Mouse (Mus musculus) brown adipose tissue, adult 24 weeks (tissue): ENCODE measurements at regions not wholly inside any gene's neighbourhood (a gene's known extent, or its start where the extent isn't known, plus 50 kb on each side); places are given as distances from the start of the nearest gene placed in this dataset.

Source experiments
- H3K27ac ChIP-seq: fragments of 200-500 bp; replicated peaks from 2 replicates; pipeline ENCODE4 v1.5.1; 2012; ENCODE audit warnings: low read depth, mild to moderate bottlenecking, low read length
- H3K4me1 ChIP-seq: fragments of 200-500 bp; 2 replicates; pipeline ENCODE4 v1.6.1; 2012; ENCODE audit warnings: low read length, mixed read lengths; ENCODE audit not compliant: control insufficient read depth, insufficient read depth, insufficient read length
- H3K4me3 ChIP-seq: fragments of 200-500 bp; 2 replicates; pipeline ENCODE4 v1.5.1; 2012; ENCODE audit warnings: low read depth, mild to moderate bottlenecking, low read length, moderate library complexity; ENCODE audit not compliant: insufficient read depth

GRCm38 (mm10) chr2:115338178-115338577 lies 243.3 kb upstream of the BC052040 start:
- no peaks in the 10 kb centered on the region; the same call in 1 of the 2 replicates for H3K4me1 ChIP-seq
- H3K4me3 ChIP-seq: no peak overlapping the region
- no peak overlapping the region for H3K27ac ChIP-seq

DNA sequence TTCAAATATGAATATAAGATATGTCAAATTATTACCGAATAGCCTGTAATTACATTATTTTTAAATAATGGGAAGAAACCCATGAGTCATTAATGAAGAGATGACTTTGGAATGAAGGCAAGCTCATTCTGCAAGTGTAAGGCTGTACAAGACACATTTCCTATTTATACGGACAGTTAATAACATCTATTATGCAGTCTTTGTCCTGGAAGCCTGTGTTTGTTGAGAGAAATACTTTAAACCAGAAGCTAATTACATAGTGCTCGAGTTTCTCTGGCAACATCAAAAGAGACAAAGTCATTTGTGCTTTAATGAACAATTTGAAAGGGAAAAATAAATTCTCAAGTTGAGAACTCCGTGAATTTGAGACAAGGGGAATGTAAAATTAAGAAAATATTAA lies 242.5 kb upstream of the BC052040 start:
- no peaks in the 10 kb centered on the region; the same call in 1 of the 2 replicates for H3K4me1 ChIP-seq
- H3K27ac ChIP-seq: no peak overlapping the region
- no peak overlapping the region for H3K4me3 ChIP-seq

GRCm38 (mm10) chr2:115342360-115342759 lies 239.2 kb upstream of the BC052040 start:
- Histone ChIP-seq H3K4me3 (no peak overlapping the region), H3K4me1 (no peaks in the 10 kb centered on the region; the same call in 1 of the 2 replicates), H3K27ac (no peak overlapping the region)

GRCm38 (mm10) chr2:115346551-115346950 lies 235.0 kb upstream of the BC052040 start:
- no peaks in the 10 kb centered on the region for H3K4me1 ChIP-seq
- H3K4me3 ChIP-seq: no peak overlapping the region
- H3K27ac ChIP-seq: no peak overlapping the region

DNA sequence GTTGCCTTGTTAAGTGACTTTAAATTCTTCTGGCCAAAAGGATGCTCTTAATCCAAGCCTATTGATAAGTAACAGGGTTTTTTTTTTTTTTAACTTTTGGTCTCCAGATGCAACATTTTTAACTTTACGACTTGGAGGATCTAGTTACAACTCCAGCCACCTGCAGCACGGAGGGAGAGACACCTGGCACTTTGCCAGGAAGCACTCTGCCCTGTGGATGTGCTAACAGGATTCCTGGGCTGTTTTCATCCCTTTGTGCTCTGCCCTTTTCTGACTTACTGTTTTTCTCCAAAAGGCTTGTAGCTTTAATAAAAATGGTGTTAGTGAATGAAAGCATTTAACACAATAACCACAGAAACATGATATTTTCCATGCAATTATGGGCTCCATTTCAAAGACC lies 233.3 kb upstream of the BC052040 start:
- H3K4me1 ChIP-seq: no peaks in the 10 kb centered on the region
- no peak overlapping the region for H3K4me3 ChIP-seq
- H3K27ac ChIP-seq: no peak overlapping the region

GRCm38 (mm10) chr2:115371072-115371471 lies 210.4 kb upstream of the BC052040 start:
- H3K4me3 ChIP-seq: no peak overlapping the region
- no peak overlapping the region for H3K27ac ChIP-seq
- H3K4me1 ChIP-seq: no peaks in the 10 kb centered on the region

- H3K27ac ChIP-seq: no peak overlapping the region
- no peak overlapping the region for H3K4me3 ChIP-seq
- no peaks in the 10 kb centered on the region for H3K4me1 ChIP-seq
These were observed 206.2 kb upstream of the BC052040 start for GRCm38 (mm10) chr2:115375336-115375735.

- Histone ChIP-seq H3K4me3 (no peak overlapping the region), H3K27ac (no peak overlapping the region), H3K4me1 (peaks cover 4% of the 10 kb centered on the region; the same call in 1 of the 2 replicates)
These were observed 196.9 kb upstream of the BC052040 start for GRCm38 (mm10) chr2:115384414-115385180.

DNA sequence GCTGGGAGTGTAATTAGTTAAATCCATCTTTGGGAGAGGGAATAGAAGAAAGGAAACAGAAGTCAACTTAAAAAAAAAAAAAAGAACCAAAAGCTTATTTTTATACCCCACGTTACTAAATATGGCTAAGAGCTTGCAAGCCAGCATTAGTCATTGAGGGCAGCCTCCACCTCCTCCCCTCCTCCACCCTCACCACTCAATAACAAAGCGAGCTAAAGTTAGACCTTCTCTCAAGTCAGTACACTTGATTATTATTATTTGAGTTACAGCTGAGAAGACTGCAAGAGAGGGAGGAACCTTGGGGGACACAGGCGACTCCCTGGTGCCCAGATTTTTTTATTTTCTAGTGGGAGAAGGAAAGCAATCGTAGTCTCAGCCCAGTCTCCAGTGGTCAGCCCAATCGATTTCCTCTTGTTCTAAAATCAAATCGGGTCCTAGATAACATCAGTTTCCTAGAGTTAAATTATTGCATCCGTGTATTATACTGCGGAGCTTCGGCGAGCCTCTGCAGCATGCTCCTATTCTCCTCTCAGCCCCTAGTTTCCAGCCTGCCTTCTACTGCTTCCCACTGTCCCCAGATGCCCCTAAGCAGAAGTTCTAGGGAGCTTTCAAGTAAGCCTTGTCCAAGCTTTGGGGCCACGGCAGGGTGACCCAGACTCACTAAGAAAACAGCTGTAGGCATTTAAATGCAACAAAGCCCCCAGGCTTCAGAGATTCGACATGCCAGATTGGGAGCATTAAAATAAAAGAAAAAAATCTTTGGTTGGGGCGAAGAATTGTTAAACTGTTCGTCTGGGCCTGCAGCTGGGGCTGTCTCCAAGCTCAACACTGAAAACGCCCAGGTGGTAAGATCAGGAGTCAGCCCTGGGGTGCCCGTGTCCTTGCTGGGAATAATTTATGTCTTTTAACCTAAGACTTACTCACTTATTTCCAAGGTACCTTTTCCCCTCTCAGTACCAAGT lies 196.0 kb upstream of the BC052040 start:
- Histone ChIP-seq H3K27ac (no peak overlapping the region), H3K4me3 (no peak overlapping the region), H3K4me1 (peaks cover 4% of the 10 kb centered on the region; the same call in 1 of the 2 replicates)

- Histone ChIP-seq H3K4me3 (no peak overlapping the region), H3K27ac (no peak overlapping the region), H3K4me1 (no peaks in the 10 kb centered on the region)
These were observed 189.9 kb upstream of the BC052040 start for GRCm38 (mm10) chr2:115391575-115391974.

- H3K4me1 ChIP-seq: no peaks in the 10 kb centered on the region
- no peak overlapping the region for H3K27ac ChIP-seq
- H3K4me3 ChIP-seq: no peak overlapping the region
These were observed 189.3 kb upstream of the BC052040 start for GRCm38 (mm10) chr2:115392082-115392762.

- Histone ChIP-seq H3K4me3 (no peak overlapping the region), H3K27ac (no peak overlapping the region), H3K4me1 (no peaks in the 10 kb centered on the region)
These were observed 187.4 kb upstream of the BC052040 start for GRCm38 (mm10) chr2:115394091-115394490.

GRCm38 (mm10) chr2:115398550-115398949 lies 183.0 kb upstream of the BC052040 start:
- Histone ChIP-seq H3K27ac (no peak overlapping the region), H3K4me3 (no peak overlapping the region), H3K4me1 (no peaks in the 10 kb centered on the region)

- Histone ChIP-seq H3K27ac (no peak overlapping the region), H3K4me3 (no peak overlapping the region), H3K4me1 (no peaks in the 10 kb centered on the region)
These were observed 182.3 kb upstream of the BC052040 start for GRCm38 (mm10) chr2:115399107-115399740.
